Mouse (Mus musculus): ENCODE results near the gene B230104I21Rik. TPM values are rescaled to one million over a fixed set of nuclear protein-coding genes. Genes with fewer than 3 reads are reported as not detected.

The B230104I21Rik gene
- polyA plus RNA-seq, 1 experiment from 2014 or later, result not detected

DNA sequence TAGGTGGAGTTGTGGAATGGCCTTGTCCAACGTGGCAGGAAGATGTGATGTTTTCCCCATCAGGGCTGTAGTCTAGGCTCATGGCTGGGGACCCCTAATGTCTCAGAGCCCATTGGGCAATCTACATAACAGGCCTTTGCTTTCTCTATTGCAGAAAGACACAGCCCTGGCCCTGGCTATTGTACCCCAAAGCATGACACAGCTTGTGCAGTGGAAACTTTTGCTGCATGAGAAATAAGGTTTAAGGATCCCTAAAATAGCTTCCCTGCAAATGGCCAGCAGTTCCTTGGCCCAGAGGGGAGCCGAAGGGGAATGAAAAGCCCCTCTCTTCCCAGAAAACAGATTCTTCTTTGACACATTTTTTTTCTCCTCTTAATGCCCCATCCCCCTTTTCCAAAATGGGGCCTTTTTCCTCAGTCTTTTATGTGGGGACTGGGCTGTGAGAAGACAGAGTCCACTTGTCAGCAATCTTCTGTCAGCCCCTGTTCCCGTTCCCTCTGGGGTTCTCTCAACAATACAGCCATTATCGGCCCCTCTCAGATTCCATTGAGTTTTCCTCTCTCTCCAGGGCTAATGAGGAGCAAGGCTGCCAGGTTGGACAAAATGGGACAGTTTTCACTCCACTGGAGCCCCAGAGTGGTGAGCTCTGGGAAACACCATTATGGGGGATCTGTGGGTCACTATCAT, 22.8 kb upstream of the B230104I21Rik start:
- 6% methylated on average over 4 of the region's 4 CpGs for WGBS
- Histone ChIP-seq H3K9me3 (ENCODE audit: control insufficient read depth, low read length) (no peaks in the 10 kb centered on the region), H3K4me1 (replicated peaks; ENCODE audit: control insufficient read depth, insufficient read depth, low read length) (no peaks in the 10 kb centered on the region), H3K27me3 (replicated peaks; ENCODE audit: control insufficient read depth, insufficient read depth, low read length) (no peaks in the 10 kb centered on the region), H3K9ac (replicated peaks; ENCODE audit: low read depth, low read length) (no peak overlapping the region), H3K4me3 (replicated peaks; ENCODE audit: low read length) (no peak overlapping the region), H3K36me3 (ENCODE audit: control insufficient read depth, insufficient read depth) (no peaks in the 10 kb centered on the region), H3K4me2 (ENCODE audit: low read length) (no peak overlapping the region), H3K27ac (ENCODE audit: low read length) (peak overlapping the region; percentile 52)
- peak; percentile 80 for ATAC-seq

DNA sequence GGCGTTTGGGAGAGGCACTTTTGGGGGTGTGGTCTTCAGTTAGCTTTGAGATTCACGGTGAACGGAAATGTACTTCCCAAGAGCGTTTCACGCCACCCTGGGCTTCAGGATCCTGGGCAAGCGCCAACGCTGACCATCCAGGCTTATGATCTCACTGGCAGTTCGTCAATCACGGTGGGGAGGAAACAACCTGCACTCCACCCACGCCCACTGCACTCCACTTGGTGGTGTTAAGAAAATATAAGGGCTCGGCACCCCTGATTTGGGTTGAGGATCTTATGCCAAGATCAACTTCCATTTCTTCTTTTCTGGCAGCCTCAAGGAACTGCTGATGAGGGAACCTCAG, 22.3 kb upstream of the B230104I21Rik start:
- no peak for ATAC-seq
- H3K9me3 ChIP-seq (ENCODE audit: control insufficient read depth, low read length), result no peaks in the 10 kb centered on the region
- no peaks in the 10 kb centered on the region for H3K27me3 ChIP-seq (replicated peaks; ENCODE audit: control insufficient read depth, insufficient read depth, low read length)
- WGBS, result 39% methylated on average over 11 of the region's 11 CpGs
- H3K4me1 ChIP-seq (replicated peaks; ENCODE audit: control insufficient read depth, insufficient read depth, low read length), result no peaks in the 10 kb centered on the region
- no peak overlapping the region for H3K9ac ChIP-seq (replicated peaks; ENCODE audit: low read depth, low read length)
- no peak overlapping the region for H3K4me2 ChIP-seq (ENCODE audit: low read length)
- no peak overlapping the region for H3K4me3 ChIP-seq (replicated peaks; ENCODE audit: low read length)
- H3K27ac ChIP-seq (ENCODE audit: low read length), result peak overlapping the region; percentile 52
- no peaks in the 10 kb centered on the region for H3K36me3 ChIP-seq (ENCODE audit: control insufficient read depth, insufficient read depth)

DNA sequence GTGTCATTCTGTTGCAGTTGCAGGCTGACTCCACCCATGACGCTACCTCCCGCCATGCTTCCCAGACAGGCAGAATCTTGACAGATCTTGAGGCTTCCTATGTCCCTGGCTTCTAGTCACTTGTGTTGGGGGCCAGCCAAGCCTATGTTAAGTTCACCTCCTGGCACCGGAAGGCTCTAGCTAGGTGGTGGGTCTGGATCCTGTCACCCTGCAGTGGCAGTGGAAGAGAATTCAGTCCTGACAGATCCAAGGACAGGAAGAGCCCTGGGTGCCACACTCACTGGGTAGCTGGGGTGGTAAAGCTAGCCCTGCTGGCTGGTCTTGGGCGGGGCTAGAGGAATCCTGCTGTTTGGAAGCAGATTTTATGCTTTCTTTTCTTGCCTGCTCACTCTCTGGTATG, 10.5 kb upstream of the B230104I21Rik start:
- H3K4me2 ChIP-seq (ENCODE audit: low read length), result no peak overlapping the region
- H3K36me3 ChIP-seq (ENCODE audit: control insufficient read depth, insufficient read depth), result no peaks in the 10 kb centered on the region; the same call in 1 of the 2 replicates
- no peak overlapping the region for H3K4me3 ChIP-seq (replicated peaks; ENCODE audit: low read length)
- ATAC-seq, result no peak
- 81% methylated on average over 4 of the region's 4 CpGs for WGBS
- no peaks in the 10 kb centered on the region for H3K4me1 ChIP-seq (replicated peaks; ENCODE audit: control insufficient read depth, insufficient read depth, low read length)
- no peaks in the 10 kb centered on the region for H3K27me3 ChIP-seq (replicated peaks; ENCODE audit: control insufficient read depth, insufficient read depth, low read length)
- H3K9me3 ChIP-seq (ENCODE audit: control insufficient read depth, low read length), result no peaks in the 10 kb centered on the region
- H3K9ac ChIP-seq (replicated peaks; ENCODE audit: low read depth, low read length), result no peak overlapping the region
- H3K27ac ChIP-seq (ENCODE audit: low read length), result no peak overlapping the region

DNA sequence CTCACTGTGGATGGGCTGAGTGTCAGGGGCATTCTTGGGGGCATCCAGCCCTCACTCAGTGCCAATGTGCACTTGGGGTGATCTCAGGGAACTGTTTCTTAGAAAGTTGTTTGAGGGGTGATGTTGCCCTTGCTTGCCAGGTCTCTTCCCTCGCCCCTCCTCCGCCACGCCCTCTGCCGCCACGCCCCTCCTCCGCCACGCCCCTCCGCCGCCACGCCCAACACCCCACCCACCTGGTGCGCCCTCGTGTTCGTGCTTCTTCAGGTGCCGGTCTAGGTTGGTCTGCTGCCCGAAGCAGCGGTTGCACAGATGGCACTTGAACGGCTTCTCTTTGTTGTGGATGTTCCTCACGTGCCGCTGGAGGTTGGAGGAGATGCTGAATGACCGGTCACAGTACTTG, 7.5 kb upstream of the B230104I21Rik start:
- WGBS, result 13% methylated on average over 17 of the region's 20 CpGs
- H3K4me1 ChIP-seq (replicated peaks; ENCODE audit: control insufficient read depth, insufficient read depth, low read length), result no peaks in the 10 kb centered on the region; the same call in 1 of the 2 replicates
- H3K4me3 ChIP-seq (replicated peaks; ENCODE audit: low read length), result no peak overlapping the region
- H3K27me3 ChIP-seq (replicated peaks; ENCODE audit: control insufficient read depth, insufficient read depth, low read length), result no peaks in the 10 kb centered on the region
- H3K36me3 ChIP-seq (ENCODE audit: control insufficient read depth, insufficient read depth), result no peaks in the 10 kb centered on the region
- ATAC-seq, result no peak; the same call in 1 of the 2 replicates
- no peak overlapping the region for H3K27ac ChIP-seq (ENCODE audit: low read length)
- H3K4me2 ChIP-seq (ENCODE audit: low read length), result no peak overlapping the region
- H3K9ac ChIP-seq (replicated peaks; ENCODE audit: low read depth, low read length), result no peak overlapping the region
- no peaks in the 10 kb centered on the region for H3K9me3 ChIP-seq (ENCODE audit: control insufficient read depth, low read length)

DNA sequence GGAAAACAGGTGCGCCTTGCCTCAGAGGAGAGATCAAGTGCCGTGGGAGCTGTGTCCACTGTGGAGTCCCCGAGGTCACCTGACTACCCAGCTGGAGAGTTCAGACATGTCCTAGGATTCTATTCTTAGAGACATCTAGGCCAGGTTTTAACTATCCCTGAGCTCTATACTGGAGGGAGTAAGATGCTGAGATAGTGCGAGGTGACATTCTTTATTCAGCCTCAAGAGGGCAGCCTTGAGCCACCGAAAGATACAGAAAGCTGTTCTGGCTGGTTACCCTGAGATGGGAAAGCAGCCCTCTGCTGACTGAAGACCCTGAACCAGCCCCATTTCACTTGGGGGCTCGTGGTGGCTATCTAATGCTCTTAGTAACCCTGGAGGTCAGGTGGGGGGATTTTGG, 7.1 kb upstream of the B230104I21Rik start:
- Histone ChIP-seq H3K4me2 (ENCODE audit: low read length) (no peak overlapping the region), H3K27me3 (replicated peaks; ENCODE audit: control insufficient read depth, insufficient read depth, low read length) (no peaks in the 10 kb centered on the region), H3K9ac (replicated peaks; ENCODE audit: low read depth, low read length) (no peak overlapping the region), H3K9me3 (ENCODE audit: control insufficient read depth, low read length) (no peaks in the 10 kb centered on the region), H3K36me3 (ENCODE audit: control insufficient read depth, insufficient read depth) (no peaks in the 10 kb centered on the region), H3K4me3 (replicated peaks; ENCODE audit: low read length) (no peak overlapping the region), H3K4me1 (replicated peaks; ENCODE audit: control insufficient read depth, insufficient read depth, low read length) (no peaks in the 10 kb centered on the region; the same call in 1 of the 2 replicates), H3K27ac (ENCODE audit: low read length) (no peak overlapping the region)
- ATAC-seq, result peak; percentile 79
- 8% methylated on average over 6 of the region's 6 CpGs for WGBS

DNA sequence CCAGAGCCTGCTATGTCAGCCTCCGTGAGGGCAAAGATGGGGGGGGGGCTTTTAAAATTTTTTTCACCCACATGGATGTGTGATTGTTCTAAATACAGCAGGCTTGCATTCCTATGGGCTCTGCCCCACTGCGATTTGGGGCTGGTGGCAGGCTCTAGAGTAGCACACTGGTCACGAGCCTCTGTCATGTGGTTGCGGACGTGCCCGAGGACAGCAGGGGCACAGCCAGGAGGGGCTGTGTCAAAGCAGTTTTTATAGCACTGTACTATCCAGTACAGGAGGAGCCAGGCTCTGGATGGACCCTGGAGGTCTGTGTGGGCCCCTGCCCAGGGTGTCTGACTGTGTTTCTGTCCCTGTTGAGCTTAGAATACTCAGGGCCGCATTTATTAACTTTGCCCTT, 5.9 kb upstream of the B230104I21Rik start:
- 89% methylated on average over 7 of the region's 7 CpGs for WGBS

DNA sequence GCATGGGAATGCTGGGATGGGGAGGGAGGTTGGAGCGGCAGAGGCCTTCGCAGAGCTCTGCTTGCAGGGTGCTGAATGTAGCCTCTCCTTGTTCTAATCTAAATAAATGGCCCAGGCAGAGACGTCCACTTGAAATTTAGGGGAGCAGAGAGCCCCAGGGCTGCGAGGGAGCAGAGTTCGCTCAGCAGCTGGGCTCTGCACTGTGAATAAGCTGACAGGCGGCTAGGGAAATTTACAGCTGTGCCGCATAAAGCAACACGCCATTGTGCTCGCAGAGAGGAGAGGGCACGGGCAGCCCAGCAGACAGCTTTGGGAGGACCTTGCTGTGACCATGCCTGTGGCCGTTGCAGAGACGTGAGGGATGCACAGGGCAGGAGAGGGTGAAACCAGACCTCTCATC, 4.7 kb upstream of the B230104I21Rik start:
- no peaks in the 10 kb centered on the region for H3K9me3 ChIP-seq (ENCODE audit: control insufficient read depth, low read length)
- H3K4me1 ChIP-seq (replicated peaks; ENCODE audit: control insufficient read depth, insufficient read depth, low read length), result peaks cover 9% of the 10 kb centered on the region
- H3K4me2 ChIP-seq (ENCODE audit: low read length), result no peak overlapping the region
- WGBS, result 43% methylated on average over 12 of the region's 12 CpGs
- no peak overlapping the region for H3K4me3 ChIP-seq (replicated peaks; ENCODE audit: low read length)
- H3K9ac ChIP-seq (replicated peaks; ENCODE audit: low read depth, low read length), result no peak overlapping the region; the same call in 1 of the 2 replicates
- no peak for ATAC-seq
- H3K27ac ChIP-seq (ENCODE audit: low read length), result no peak overlapping the region
- no peaks in the 10 kb centered on the region for H3K36me3 ChIP-seq (ENCODE audit: control insufficient read depth, insufficient read depth)
- no peaks in the 10 kb centered on the region for H3K27me3 ChIP-seq (replicated peaks; ENCODE audit: control insufficient read depth, insufficient read depth, low read length)

More for the DNA sequence above, 5.9 kb upstream of the B230104I21Rik start:
- Histone ChIP-seq H3K27me3 (replicated peaks; ENCODE audit: control insufficient read depth, insufficient read depth, low read length) (no peaks in the 10 kb centered on the region), H3K36me3 (ENCODE audit: control insufficient read depth, insufficient read depth) (no peaks in the 10 kb centered on the region), H3K9ac (replicated peaks; ENCODE audit: low read depth, low read length) (no peak overlapping the region), H3K4me2 (ENCODE audit: low read length) (no peak overlapping the region), H3K27ac (ENCODE audit: low read length) (no peak overlapping the region), H3K4me1 (replicated peaks; ENCODE audit: control insufficient read depth, insufficient read depth, low read length) (no peaks in the 10 kb centered on the region; the same call in 1 of the 2 replicates), H3K9me3 (ENCODE audit: control insufficient read depth, low read length) (no peaks in the 10 kb centered on the region), H3K4me3 (replicated peaks; ENCODE audit: low read length) (no peak overlapping the region)
- ATAC-seq, result no peak

DNA sequence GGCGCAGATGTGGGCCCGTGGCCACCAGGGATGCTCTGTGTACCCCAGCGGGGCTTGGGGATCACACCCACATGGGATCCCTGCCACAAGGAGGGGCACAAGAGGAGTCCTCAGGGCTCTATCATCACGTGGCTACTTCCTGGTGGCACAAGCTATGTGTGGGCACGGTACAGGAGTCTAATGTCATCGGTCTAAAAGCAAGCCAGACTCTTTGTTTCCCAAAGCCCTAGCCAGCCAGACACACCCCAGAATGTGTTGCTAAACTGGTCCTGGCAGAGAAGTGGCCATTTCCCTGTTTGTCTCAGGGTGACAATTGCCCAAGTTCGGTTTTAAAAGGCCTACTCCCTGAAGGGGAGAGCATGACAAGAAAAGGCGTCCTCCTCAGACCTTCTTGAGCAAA, 2.6 kb upstream of the B230104I21Rik start:
- H3K4me2 ChIP-seq (ENCODE audit: low read length), result no peak overlapping the region
- no peak overlapping the region for H3K4me3 ChIP-seq (replicated peaks; ENCODE audit: low read length)
- 76% methylated on average over 8 of the region's 8 CpGs for WGBS
- peaks cover 14% of the 10 kb centered on the region for H3K4me1 ChIP-seq (replicated peaks; ENCODE audit: control insufficient read depth, insufficient read depth, low read length)
- no peaks in the 10 kb centered on the region for H3K27me3 ChIP-seq (replicated peaks; ENCODE audit: control insufficient read depth, insufficient read depth, low read length)
- H3K27ac ChIP-seq (ENCODE audit: low read length), result no peak overlapping the region
- ATAC-seq, result no peak
- H3K9ac ChIP-seq (replicated peaks; ENCODE audit: low read depth, low read length), result no peak overlapping the region
- H3K9me3 ChIP-seq (ENCODE audit: control insufficient read depth, low read length), result no peaks in the 10 kb centered on the region
- no peaks in the 10 kb centered on the region for H3K36me3 ChIP-seq (ENCODE audit: control insufficient read depth, insufficient read depth)

DNA sequence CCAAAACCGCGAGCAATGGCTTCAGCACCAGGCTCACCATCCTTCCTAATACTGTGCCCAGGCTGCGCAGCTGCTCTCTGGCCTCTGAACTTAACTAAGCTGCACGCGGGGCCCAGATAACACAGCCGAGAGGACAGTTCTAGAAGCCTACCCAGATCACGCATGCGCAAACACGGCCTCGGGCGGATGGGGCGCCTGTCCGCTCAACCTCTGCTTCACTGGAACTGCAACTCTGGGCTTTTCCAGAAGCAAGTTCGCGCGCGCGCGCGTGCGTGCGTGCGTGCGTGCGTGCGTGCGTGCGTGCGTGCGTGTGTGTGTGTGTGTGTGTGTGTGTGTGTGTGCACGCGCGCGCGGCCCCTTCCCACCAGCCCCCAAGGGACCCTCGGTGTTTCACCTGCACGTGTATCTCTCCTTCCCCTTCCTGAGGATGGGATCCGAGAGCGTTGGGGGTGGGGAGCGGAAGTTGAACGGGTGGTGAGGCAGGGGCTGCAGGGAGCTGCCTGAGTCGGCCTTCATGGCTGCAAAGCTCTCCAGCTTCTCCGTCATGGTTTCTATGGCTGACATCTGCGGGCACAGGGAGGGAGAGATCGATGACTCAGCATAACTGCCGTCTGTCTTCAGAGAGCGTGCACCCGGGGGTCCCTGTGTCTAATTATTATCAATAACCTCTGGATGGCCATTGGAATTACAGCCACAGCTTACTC, 1.1 kb upstream of the B230104I21Rik start:
- H3K27ac ChIP-seq (ENCODE audit: low read length), result no peak overlapping the region
- WGBS, result 65% methylated on average over 45 of the region's 48 CpGs

More for the DNA sequence above, 1.1 kb upstream of the B230104I21Rik start:
- Histone ChIP-seq H3K36me3 (ENCODE audit: control insufficient read depth, insufficient read depth) (no peaks in the 10 kb centered on the region), H3K9ac (replicated peaks; ENCODE audit: low read depth, low read length) (0 out of 2 replicates have a peak overlapping the region, but pooled peaks have one; percentile 22), H3K4me1 (replicated peaks; ENCODE audit: control insufficient read depth, insufficient read depth, low read length) (peaks cover 14% of the 10 kb centered on the region), H3K27me3 (replicated peaks; ENCODE audit: control insufficient read depth, insufficient read depth, low read length) (no peaks in the 10 kb centered on the region), H3K4me3 (replicated peaks; ENCODE audit: low read length) (0 out of 2 replicates have a peak overlapping the region, but pooled peaks have one; percentile 5), H3K4me2 (ENCODE audit: low read length) (peak overlapping the region; percentile 25), H3K9me3 (ENCODE audit: control insufficient read depth, low read length) (no peaks in the 10 kb centered on the region)
- no peak for ATAC-seq
